Mouse (Mus musculus) limb, embryonic 10.5 days (tissue): ENCODE results near the gene C9orf72. TPM values are rescaled to one million over a fixed set of nuclear protein-coding genes. Genes with fewer than 3 reads are reported as not detected.
A peak's percentile ranks its signal among the peaks of the same experiment; 100 is the strongest.
"Not testable (repeated sequence)": the region's sequence is repeated elsewhere in the genome, so short reads cannot be mapped to it uniquely, and the experiment has no call there.

ENCODE experiments used
- DNase-seq: peaks from one replicate; pipeline ENCODE4 v3.0.0-alpha.2; 2017; ENCODE audit warnings: low spot score
- H3K27ac ChIP-seq: fragments of 300-500 bp; sonication (generic); 2 replicates; pipeline ENCODE4 v1.5.1; 2016; ENCODE audit warnings: mild to moderate bottlenecking
- H3K27me3 ChIP-seq: fragments of 300-500 bp; sonication (generic); 2 replicates; pipeline ENCODE4 v1.6.1; 2016; ENCODE audit warnings: low read depth, mild to moderate bottlenecking; ENCODE audit not compliant: poor library complexity, severe bottlenecking
- H3K36me3 ChIP-seq: fragments of 300-500 bp; sonication (generic); 2 replicates; pipeline ENCODE4 v1.6.1; 2016; ENCODE audit warnings: mild to moderate bottlenecking, moderate library complexity
- H3K4me1 ChIP-seq: fragments of 300-500 bp; sonication (generic); 2 replicates; pipeline ENCODE4 v1.6.1; 2016
- H3K4me3 ChIP-seq: fragments of 300-500 bp; sonication (generic); 2 replicates; pipeline ENCODE4 v1.5.1; 2016; ENCODE audit warnings: mild to moderate bottlenecking, moderate library complexity
- H3K9me3 ChIP-seq: fragments of 300-500 bp; sonication (generic); replicated peaks from 2 replicates; pipeline ENCODE4 v1.6.1; 2016; ENCODE audit warnings: mild to moderate bottlenecking
- WGBS: fragments of 180-500 bp; shearing (Covaris S2); methylation state at CpG from one replicate; pipeline ENCODE4 v1.1.7; 2016; 5-methylcytosine and 5-hydroxymethylcytosine counted together
- polyA plus RNA-seq: library from polyadenylated mRNA; unstranded; fragments of >200 nt; fragmentation: Nextera tagmentation; extraction: Ambion mirVana; gene quantifications from 2 replicates; pipeline ENCODE4 v1.2.1, GENCODE M21; 2016

The C9orf72 gene
- polyA plus RNA-seq, result 9.9 and 11.8 TPM in 2 replicates

DNA sequence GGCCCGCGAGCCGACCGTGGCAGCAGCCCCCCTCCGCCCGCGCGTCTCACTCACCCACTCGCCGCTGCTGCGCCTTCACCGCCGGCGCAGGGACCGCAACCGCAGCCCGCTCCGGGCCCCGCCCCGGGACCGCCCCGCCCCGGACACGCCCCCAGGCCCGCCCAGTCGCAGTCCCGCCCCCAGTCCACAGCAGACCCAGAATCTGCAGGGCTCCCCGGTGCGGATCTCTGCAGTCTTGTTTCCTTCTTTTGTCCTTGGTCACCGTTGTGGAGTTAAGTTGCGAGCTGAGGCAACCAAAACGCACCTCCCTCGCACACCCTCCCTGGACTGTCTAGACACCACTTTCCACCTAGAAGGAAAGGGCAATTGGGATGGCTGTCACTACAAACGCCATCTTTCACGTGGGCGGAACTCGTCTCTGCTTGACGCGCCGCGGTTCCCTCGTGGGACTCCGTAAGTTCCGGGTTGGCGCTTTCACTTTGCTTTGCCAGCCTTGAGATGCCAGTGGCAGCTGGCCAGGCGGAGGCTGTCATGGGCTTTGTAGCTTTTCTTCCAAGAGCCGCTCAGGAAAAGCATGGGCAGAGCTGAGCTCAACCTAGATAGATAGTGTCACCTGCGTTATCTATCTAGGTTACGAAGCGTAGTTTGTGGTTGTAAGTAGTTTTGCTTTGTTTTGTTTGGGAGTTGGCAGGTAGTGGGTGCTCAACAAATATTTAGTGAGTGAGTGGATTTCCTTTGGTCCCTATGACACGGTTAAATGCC is at the start of gene C9orf72:
Gene C9orf72, minus strand, starts transcription at position 442 of the 762 bp plus-strand sequence.
- peaks cover 8% of the 10 kb centered on the region; the same call in 1 of the 2 replicates for H3K27me3 ChIP-seq
- H3K36me3 ChIP-seq, result no peaks in the 10 kb centered on the region
- peak within 1 kb of the TSS; percentile 83 for H3K27ac ChIP-seq
- H3K9me3 ChIP-seq, result no peaks in the 10 kb centered on the region
- DNase-seq, result peak; percentile 96
- under 1% methylated on average over 51 of the region's 51 CpGs for WGBS
- peak within 1 kb of the TSS; percentile 95 for H3K4me3 ChIP-seq
- H3K4me1 ChIP-seq, result peaks cover 3% of the 10 kb centered on the region; the same call in 1 of the 2 replicates

DNA sequence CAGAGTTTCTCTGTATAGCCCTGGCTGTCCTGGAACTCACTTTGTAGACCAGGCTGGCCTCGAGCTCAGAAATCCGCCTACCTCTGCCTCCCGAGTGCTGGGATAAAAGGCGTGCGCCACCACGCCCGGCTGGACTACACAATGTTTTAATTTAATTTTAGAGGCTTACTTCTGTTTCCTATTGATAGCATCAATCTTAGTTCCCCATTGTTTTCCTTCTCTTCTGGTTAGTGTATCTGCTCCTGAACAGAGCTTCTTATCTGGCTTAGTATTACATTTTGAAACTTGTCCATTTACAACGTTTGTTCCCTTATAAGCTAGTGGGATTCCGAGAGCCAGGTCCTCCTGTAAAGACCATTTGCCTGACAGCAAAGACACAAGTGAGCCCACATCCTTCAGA is 33.0 kb upstream of the C9orf72 start:
- H3K27ac ChIP-seq, result no peak overlapping the region
- no peaks in the 10 kb centered on the region for H3K9me3 ChIP-seq
- DNase-seq, result no peak
- no peak overlapping the region for H3K4me3 ChIP-seq
- H3K27me3 ChIP-seq, result no peaks in the 10 kb centered on the region
- 80% methylated on average over 9 of the region's 9 CpGs for WGBS
- no peaks in the 10 kb centered on the region for H3K36me3 ChIP-seq
- no peaks in the 10 kb centered on the region for H3K4me1 ChIP-seq

DNA sequence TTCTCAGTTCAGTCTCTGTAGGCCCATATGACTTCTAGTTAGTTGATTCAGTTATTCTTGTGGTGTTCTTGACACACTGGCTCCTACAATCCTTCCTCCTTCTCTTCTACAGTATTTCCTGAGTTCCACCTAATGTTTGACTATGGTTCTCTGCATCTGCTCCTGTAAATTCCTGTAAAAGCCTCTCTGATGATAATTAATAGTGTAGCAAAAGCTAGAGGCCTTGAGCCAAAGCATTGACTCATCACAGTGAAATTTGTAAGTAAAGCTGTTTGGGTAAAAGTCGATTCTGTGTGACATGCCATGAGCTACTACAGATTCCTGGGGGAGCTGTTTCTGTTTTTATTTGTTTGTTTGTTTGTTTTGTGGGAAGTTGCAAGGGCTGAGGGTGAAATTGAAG is 18.0 kb upstream of the C9orf72 start:
- H3K27me3 ChIP-seq, result no peaks in the 10 kb centered on the region
- 66% methylated on average over 1 of the region's 1 CpGs for WGBS
- no peak overlapping the region for H3K27ac ChIP-seq
- no peak for DNase-seq
- no peaks in the 10 kb centered on the region for H3K36me3 ChIP-seq
- no peaks in the 10 kb centered on the region for H3K9me3 ChIP-seq
- H3K4me3 ChIP-seq, result no peak overlapping the region
- H3K4me1 ChIP-seq, result no peaks in the 10 kb centered on the region

DNA sequence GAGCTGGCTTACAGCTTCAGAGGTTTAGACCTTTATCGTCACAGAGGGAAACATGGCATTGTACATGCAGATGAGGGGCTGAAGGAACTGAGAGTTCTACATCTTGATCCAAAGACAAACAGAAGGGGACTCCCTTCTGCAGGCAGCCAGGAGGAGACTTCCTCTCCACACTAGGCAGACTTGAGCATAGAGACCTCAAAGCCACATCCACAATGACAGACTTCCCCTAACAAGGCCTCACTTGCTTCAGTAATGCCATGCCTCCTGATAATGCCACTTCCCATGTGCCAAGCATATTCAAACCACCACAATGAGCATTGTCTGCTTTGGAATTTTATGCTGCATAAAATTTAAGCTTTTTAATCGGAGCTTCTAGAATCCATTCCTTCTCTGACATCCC is 15.8 kb upstream of the C9orf72 start:
- no peak overlapping the region for H3K4me3 ChIP-seq
- no peak for DNase-seq
- H3K9me3 ChIP-seq, result no peaks in the 10 kb centered on the region
- H3K4me1 ChIP-seq, result no peaks in the 10 kb centered on the region
- no peaks in the 10 kb centered on the region for H3K36me3 ChIP-seq
- WGBS, result 87% methylated on average over 2 of the region's 2 CpGs
- H3K27me3 ChIP-seq, result no peaks in the 10 kb centered on the region
- no peak overlapping the region for H3K27ac ChIP-seq

DNA sequence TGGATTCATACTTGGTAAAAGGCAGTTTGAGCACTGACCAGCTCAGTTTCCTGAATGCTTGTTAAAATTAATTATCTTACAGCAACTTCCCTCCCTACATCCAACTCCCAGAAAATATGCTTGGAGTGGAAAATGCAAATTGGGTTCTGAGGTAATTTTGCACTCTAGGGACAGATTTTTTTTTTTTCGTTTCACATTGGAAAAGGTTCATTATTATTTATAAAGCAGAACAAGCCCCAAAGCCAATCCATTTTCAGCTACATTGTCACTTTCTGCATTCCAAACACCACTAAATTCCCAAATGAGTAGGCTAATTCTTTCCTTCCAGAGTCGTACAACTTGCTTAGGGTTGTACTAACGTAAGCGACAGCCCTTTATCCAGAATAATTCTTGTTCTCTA is 12.7 kb upstream of the C9orf72 start:
- WGBS, result 92% methylated on average over 4 of the region's 4 CpGs
- Histone ChIP-seq H3K36me3 (no peaks in the 10 kb centered on the region), H3K27me3 (no peaks in the 10 kb centered on the region), H3K9me3 (no peaks in the 10 kb centered on the region), H3K27ac (no peak overlapping the region), H3K4me1 (no peaks in the 10 kb centered on the region), H3K4me3 (no peak overlapping the region)
- DNase-seq, result no peak

DNA sequence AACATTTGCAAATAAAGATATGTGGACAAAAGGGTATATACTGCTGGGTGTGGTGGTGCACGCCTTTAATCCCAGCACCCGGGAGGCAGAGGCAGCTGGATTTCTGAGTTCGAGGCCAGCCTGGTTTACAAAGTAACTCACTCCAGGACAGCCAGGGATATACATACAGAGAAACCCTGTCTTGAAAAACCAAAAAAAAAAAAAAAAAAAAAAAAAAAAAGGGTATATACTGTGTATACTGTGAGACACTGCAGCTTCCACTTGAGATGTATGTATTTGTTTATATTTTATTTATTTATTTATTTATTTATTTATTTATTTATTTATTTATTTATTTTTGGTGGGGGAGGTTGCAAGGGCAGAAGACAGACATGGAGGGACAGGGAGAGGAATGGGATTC is 12.3 kb upstream of the C9orf72 start:
- WGBS, result 89% methylated on average over 3 of the region's 3 CpGs
- H3K4me3 ChIP-seq, H3K36me3 ChIP-seq, H3K4me1 ChIP-seq, DNase-seq, H3K27ac ChIP-seq, H3K9me3 ChIP-seq, H3K27me3 ChIP-seq: not testable (repeated sequence)

DNA sequence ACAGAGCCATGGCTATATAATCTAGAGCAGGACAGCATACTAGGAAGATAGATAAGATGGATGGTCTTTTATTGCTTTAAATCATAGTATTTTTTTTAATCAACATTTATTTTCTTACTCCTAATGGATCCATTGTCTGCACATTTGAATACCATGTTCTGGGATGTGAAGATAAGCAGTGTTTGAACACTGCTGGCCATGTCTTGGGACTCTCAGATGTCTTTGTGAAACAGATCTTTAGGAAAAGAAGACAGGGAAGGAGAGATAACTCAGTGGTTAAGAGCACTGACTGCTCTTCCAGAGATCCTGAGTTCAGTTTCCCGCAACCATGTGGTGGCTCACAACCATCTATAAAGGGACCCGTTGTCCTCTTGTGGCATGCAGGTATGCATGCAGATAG is 10.3 kb upstream of the C9orf72 start:
- H3K27me3 ChIP-seq, result no peaks in the 10 kb centered on the region
- H3K9me3 ChIP-seq, result no peaks in the 10 kb centered on the region
- H3K36me3 ChIP-seq, result no peaks in the 10 kb centered on the region
- WGBS, result 95% methylated on average over 2 of the region's 2 CpGs
- no peak overlapping the region for H3K27ac ChIP-seq
- no peak overlapping the region for H3K4me3 ChIP-seq
- no peak for DNase-seq
- H3K4me1 ChIP-seq, result no peaks in the 10 kb centered on the region

DNA sequence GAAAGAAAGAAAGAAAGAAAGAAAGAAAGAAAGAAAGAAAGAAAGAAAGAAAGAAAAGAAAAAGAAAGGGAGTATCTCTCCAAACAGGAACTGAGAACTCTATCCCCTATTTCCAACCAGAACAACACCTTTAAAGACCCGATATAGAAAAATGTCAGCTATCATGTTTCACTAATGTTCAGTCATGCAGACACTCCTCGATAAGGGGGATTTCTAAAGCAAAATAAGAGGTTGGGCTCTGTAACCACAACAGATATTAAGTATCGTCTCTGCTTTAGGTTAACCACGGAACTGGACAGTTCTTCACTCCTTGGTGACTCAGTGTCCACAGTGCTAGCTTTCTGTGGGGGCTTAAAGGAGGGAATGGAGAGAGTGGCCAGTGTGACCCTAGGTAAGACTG is 2.3 kb upstream of the C9orf72 start:
- Histone ChIP-seq H3K27ac (no peak overlapping the region), H3K36me3 (no peaks in the 10 kb centered on the region), H3K27me3 (peaks cover 8% of the 10 kb centered on the region; the same call in 1 of the 2 replicates), H3K4me3 (no peak overlapping the region), H3K4me1 (peaks cover 3% of the 10 kb centered on the region; the same call in 1 of the 2 replicates), H3K9me3 (no peaks in the 10 kb centered on the region)
- WGBS, result 80% methylated on average over 4 of the region's 4 CpGs
- no peak for DNase-seq

DNA sequence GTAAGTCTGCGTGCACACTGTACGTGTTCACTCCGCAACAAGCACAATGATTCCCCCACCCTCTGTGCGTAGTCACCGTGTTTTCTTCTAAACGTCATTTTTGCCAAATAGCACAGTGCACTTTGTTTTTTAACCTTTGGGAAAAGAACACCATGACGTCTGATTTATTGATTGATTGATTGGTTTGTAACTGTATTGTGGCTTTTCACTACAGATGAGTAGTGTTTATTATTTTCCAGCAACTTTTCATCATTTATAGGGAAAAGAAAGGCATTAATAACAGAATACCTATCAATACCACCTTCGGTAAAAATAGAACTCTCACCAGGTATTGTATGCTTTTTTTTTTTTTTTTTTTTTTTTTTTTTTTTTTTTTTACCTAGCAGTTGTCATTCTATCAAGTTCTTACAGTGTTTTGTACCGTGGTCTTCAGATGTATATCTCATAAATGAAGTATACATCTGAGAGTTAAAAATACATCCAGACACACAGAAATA is 569 bp upstream of the C9orf72 start:
- H3K9me3 ChIP-seq, result no peaks in the 10 kb centered on the region
- no peak for DNase-seq
- no peaks in the 10 kb centered on the region for H3K36me3 ChIP-seq
- H3K4me3 ChIP-seq, result peak overlapping the region; percentile 95
- H3K27ac ChIP-seq, result peak overlapping the region; percentile 83; the same call in 1 of the 2 replicates
- H3K4me1 ChIP-seq, result peaks cover 3% of the 10 kb centered on the region; the same call in 1 of the 2 replicates
- peaks cover 8% of the 10 kb centered on the region; the same call in 1 of the 2 replicates for H3K27me3 ChIP-seq
- WGBS, result 20% methylated on average over 9 of the region's 9 CpGs

DNA sequence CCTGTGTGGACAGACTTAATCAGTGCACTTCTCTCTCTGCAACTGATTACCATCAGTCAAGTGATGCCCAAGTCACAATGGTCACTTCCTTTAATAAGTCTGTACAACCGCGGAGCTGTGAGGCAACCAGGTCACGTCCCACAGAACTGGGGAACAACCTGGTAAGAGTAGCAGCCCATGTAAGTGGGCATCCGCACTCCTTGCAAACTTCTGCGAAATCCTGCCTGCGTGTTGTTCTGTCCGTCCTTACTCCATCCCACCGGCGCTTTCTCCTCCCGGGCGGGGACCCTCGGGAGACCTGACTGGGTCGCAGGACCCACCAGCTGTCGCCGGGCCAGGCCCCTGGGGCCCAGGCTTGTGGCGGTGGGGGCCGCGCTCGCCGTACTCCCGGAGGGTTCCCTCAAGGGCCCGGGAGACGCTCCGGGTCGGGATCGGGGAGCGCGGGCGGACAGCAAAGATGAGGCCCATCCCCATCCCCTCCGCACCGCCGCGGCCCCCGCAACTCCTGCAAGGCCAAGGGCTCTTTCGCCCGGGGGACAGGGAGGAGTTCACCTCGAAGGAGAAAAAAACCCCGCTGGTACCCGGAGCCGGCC is 738 bp downstream of the C9orf72 start:
- under 1% methylated on average over 37 of the region's 40 CpGs for WGBS
- H3K9me3 ChIP-seq, result no peaks in the 10 kb centered on the region
- H3K36me3 ChIP-seq, result no peaks in the 10 kb centered on the region
- H3K4me1 ChIP-seq, result peaks cover 3% of the 10 kb centered on the region; the same call in 1 of the 2 replicates
- H3K27ac ChIP-seq, result peak overlapping the region; percentile 83
- peaks cover 8% of the 10 kb centered on the region; the same call in 1 of the 2 replicates for H3K27me3 ChIP-seq
- DNase-seq, result no peak
- H3K4me3 ChIP-seq, result peak overlapping the region; percentile 95

DNA sequence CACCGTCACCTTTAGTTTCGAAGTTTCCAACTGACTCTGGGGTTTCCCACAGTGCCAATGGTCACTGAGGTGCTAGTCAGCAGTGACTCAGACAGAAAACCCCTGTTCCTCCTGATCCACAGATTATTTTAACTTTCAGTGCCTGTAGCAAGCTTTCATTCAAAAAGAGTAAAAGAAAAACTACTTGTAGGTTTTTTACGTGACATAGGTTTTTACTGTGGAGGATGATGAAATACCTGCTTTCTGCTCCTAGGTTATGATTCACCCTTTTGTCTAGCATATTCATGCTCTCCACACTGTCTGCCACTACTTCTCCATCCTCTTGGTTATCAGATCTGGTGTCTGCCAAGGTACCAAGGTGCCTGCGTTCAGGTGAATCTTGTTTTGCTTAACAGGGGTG is 1.9 kb downstream of the C9orf72 start:
- DNase-seq, result no peak
- no peak overlapping the region for H3K27ac ChIP-seq
- H3K4me1 ChIP-seq, result peaks cover 3% of the 10 kb centered on the region; the same call in 1 of the 2 replicates
- H3K36me3 ChIP-seq, result no peaks in the 10 kb centered on the region
- peaks cover 8% of the 10 kb centered on the region; the same call in 1 of the 2 replicates for H3K27me3 ChIP-seq
- 94% methylated on average over 4 of the region's 4 CpGs for WGBS
- H3K4me3 ChIP-seq, result no peak overlapping the region
- H3K9me3 ChIP-seq, result no peaks in the 10 kb centered on the region

DNA sequence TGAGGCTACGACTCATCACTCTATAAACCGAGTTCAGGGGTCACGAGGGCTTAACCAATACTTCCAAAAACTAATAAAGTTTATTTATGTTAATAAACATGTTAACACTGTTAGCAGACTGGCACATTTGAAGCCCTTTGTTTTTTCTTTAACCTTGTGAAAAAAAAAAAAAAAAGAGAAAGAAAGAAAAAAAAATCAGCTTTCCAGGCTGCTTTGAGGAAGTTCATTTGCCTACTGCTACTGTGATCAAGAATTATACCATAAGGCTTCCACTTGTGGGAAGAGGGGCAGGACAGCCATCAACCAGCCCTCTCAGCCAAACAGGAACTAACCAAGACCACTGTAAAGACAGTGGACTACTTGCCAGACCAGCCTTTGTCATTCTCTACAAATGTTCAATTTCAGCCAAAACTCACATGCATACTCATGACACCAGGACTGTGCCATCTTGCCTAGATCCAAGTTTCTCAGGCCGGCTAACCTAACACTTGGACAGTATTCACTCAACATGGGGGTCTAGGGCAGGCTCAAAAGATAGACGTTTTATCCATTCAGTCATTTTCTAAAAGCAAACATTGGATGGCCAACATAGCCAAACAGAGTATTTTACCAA is 2.5 kb downstream of the C9orf72 start:
- Histone ChIP-seq H3K4me3 (no peak overlapping the region), H3K27ac (no peak overlapping the region), H3K4me1 (peaks cover 3% of the 10 kb centered on the region; the same call in 1 of the 2 replicates), H3K36me3 (no peaks in the 10 kb centered on the region), H3K9me3 (no peaks in the 10 kb centered on the region), H3K27me3 (peaks cover 8% of the 10 kb centered on the region; the same call in 1 of the 2 replicates)
- WGBS, result 77% methylated on average over 5 of the region's 5 CpGs
- DNase-seq, result no peak

DNA sequence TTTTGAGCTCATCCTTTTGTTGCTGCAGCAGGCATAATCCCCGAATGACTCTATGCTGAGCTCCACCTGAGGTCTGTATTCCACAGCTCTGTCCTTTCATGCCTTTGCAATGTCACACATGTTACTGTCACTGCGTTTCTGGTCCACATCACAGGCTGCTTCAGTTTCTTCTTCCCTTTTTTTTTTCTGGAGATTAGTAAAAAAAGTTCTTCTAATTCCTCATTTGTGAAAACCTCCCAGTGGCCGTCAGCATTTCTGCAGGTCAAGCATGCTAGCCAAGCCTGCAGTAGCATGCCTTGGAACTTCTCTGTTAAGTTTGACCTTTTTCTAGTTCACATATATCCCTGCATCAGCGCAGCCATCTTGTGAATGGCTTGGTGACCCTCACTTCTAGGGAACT is 4.1 kb downstream of the C9orf72 start:
- no peak for DNase-seq
- H3K36me3 ChIP-seq, result no peaks in the 10 kb centered on the region
- WGBS, result 73% methylated on average over 4 of the region's 4 CpGs

More for the DNA sequence above, 4.1 kb downstream of the C9orf72 start:
- Histone ChIP-seq H3K4me3 (no peak overlapping the region), H3K27me3 (peaks cover 8% of the 10 kb centered on the region; the same call in 1 of the 2 replicates), H3K4me1 (peaks cover 3% of the 10 kb centered on the region; the same call in 1 of the 2 replicates), H3K9me3 (no peaks in the 10 kb centered on the region), H3K27ac (no peak overlapping the region)
